Mouse (Mus musculus): ENCODE data around the gene Actbl2. TPM values are rescaled to one million over a fixed set of nuclear protein-coding genes. Genes with fewer than 3 reads are reported as not detected.

The Actbl2 gene
- not detected in 2 replicates for polyA plus RNA-seq (2015; fragmentation: Nextera tagmentation; extraction: Ambion mirVana)

DNA sequence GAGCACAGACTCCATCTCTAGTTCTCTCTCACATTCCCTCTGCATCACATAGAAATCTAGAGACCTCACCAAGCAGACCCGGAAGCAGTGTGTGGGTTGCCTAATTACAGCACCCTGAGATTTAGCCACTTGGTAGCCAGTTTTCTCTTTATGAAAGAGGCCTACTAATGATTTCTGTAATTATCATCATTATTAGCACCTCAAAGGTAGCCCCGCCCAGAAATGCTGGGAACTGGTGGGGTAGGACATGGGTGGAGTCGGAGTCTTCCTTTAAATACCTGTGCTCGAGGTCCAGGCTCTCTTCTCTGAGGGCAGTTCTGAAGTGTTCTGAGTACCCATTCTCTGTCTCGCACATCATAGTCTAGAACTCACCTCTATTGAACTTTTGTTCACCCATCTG is at the start of gene Actbl2:
Gene Actbl2, plus strand, starts transcription at position 301 of the 400 bp plus-strand sequence.

Other genes starting within 250 kb of the Actbl2 start
- 64.0 and 75.3 TPM in 2 replicates for gene Gpbp1, start 235.1 kb downstream of the Actbl2 start, polyA plus RNA-seq (2015; fragmentation: Nextera tagmentation; extraction: Ambion mirVana)